Mouse (Mus musculus) lung, postnatal 0 days (tissue): Measurements from ENCODE around the gene Dctpp1.

ENCODE experiments used
- CTCF ChIP-seq: IDR thresholded peaks from 2 replicates; pipeline ENCODE4 v1.5.1; 2016; ENCODE audit warnings: antibody characterized with exemption, mild to moderate bottlenecking
- EP300 ChIP-seq: IDR thresholded peaks from 2 replicates; pipeline ENCODE4 v1.6.1; 2016; ENCODE audit warnings: antibody characterized with exemption, mild to moderate bottlenecking, control low read depth

- TF ChIP-seq CTCF, result no peak
- TF ChIP-seq EP300, result no peak
These were observed 5.5 kb downstream of the Dctpp1 start for GRCm38 (mm10) chr7:127255008-127255407.
